8 mouse cellular contexts compared by ENCODE assay signal in the genomic region with DNA sequence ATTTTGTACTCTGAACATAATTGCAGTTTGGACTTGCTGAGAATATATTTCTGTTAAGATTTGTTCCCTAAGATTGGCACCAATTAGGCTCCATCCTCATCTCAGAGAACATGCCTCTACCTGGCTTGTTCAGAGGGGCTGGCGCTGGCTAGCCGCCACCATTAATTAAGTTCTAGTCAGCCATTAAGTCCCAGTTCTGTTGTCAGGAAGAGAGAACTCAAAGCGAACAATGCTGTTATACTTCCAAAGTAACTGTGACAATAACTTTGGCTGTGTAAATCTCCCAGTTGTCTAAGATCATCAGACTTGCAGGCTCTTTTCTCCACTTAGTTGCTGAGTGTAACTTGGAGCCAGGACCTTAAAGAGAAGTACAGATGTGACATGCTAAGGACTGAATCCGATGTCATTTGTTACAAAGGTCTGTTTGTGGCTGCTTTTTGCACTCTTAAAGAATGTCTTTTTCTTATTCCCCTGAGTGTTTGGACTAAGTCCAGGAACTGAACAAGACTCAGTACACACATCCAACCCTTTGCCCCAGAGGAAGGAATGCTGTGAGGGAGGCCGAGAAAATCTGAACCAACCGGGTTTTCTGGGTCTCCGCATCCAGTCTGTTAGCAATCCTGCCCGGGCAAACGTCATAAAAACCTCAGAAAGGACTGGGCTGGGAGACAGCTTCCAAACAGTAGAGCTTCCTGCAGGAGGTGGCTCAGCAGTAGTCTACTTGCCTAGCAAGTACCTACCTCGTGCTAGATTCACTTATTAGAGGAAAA. TPM values are rescaled to one million over a fixed set of nuclear protein-coding genes. Genes with fewer than 3 reads are reported as not detected.
DNase-seq lines count a peak whose midpoint lies in the region; ATAC-seq and TF ChIP-seq lines count a peak whose summit lies in the region.

No protein-coding gene starts in this region.

- ATAC-seq in forebrain, postnatal 0 days = peak; percentile 51
- ATAC-seq in lung, postnatal 0 days = peak; percentile 87
- no peak for ATAC-seq in granulocyte monocyte progenitor cell, adult 5-6 weeks (replicated peaks; ENCODE audit: poor library complexity, severe bottlenecking)

- H3K27me3 ChIP-seq in testis, adult 2 months (ENCODE audit: control insufficient read depth, insufficient read depth, low read length) = no peaks in the 10 kb centered on the region
- H3K27me3 ChIP-seq in forebrain, postnatal 0 days (ENCODE audit: insufficient read depth, low read length) = no peaks in the 10 kb centered on the region
- no peaks in the 10 kb centered on the region for H3K27me3 ChIP-seq in lung, postnatal 0 days (replicated peaks; ENCODE audit: insufficient read depth, low read length)

- TF ChIP-seq EP300 in lung, postnatal 0 days (IDR thresholded peaks at IDR 0.05) = peak; percentile 83

- H3K4me1 ChIP-seq in testis, adult 2 months (ENCODE audit: control insufficient read depth, insufficient read depth, low read length) = peaks cover 7% of the 10 kb centered on the region
- H3K4me1 ChIP-seq in forebrain, postnatal 0 days (ENCODE audit: insufficient read depth) = peaks cover 5% of the 10 kb centered on the region; the same call in 1 of the 2 replicates
- peaks cover 26% of the 10 kb centered on the region for H3K4me1 ChIP-seq in lung, postnatal 0 days (ENCODE audit: insufficient read depth, low read depth, low read length)

- no peaks in the 10 kb centered on the region for H3K36me3 ChIP-seq in testis, adult 2 months (ENCODE audit: control insufficient read depth, insufficient read depth, low read length)
- no peaks in the 10 kb centered on the region for H3K36me3 ChIP-seq in forebrain, postnatal 0 days (ENCODE audit: insufficient read depth)
- no peaks in the 10 kb centered on the region for H3K36me3 ChIP-seq in lung, postnatal 0 days (ENCODE audit: insufficient read depth, low read length)

- H3K4me3 ChIP-seq in testis, adult 2 months (ENCODE audit: control insufficient read depth, low read depth, low read length) = no peak overlapping the region
- H3K4me3 ChIP-seq in forebrain, postnatal 0 days (ENCODE audit: low read depth, low read length) = no peak overlapping the region
- H3K4me3 ChIP-seq in lung, postnatal 0 days (ENCODE audit: low read depth, low read length) = no peak overlapping the region

- H3K27ac ChIP-seq in testis, adult 2 months (ENCODE audit: control insufficient read depth, insufficient read depth, low read depth, low read length) = peak overlapping the region; percentile 45; the same call in 1 of the 2 replicates
- H3K27ac ChIP-seq in forebrain, postnatal 0 days (ENCODE audit: low read depth, low read length) = peak overlapping the region; percentile 16; the same call in 1 of the 2 replicates
- peak overlapping the region; percentile 94 for H3K27ac ChIP-seq in lung, postnatal 0 days (ENCODE audit: low read length)

- H3K9ac ChIP-seq in forebrain, postnatal 0 days = no peak overlapping the region
- 0 out of 2 replicates have a peak overlapping the region, but pooled peaks have one; percentile 17 for H3K9ac ChIP-seq in lung, postnatal 0 days (replicated peaks; ENCODE audit: low read depth)

- no peak for TF ChIP-seq CTCF in testis, adult 2 months (IDR thresholded peaks at IDR 0.05; ENCODE audit: control insufficient read depth, insufficient read depth, insufficient replicate concordance, low read depth, low read length)
- TF ChIP-seq CTCF in forebrain, postnatal 0 days (IDR thresholded peaks at IDR 0.05; ENCODE audit: low read depth) = no peak
- peak; percentile 55 for TF ChIP-seq CTCF in lung, postnatal 0 days (IDR thresholded peaks at IDR 0.05)

- no peaks in the 10 kb centered on the region for H3K9me3 ChIP-seq in forebrain, postnatal 0 days (ENCODE audit: low read length)
- no peaks in the 10 kb centered on the region for H3K9me3 ChIP-seq in lung, postnatal 0 days (ENCODE audit: low read length)

- WGBS in forebrain, postnatal 0 days = 16% methylated on average over 10 of the region's 10 CpGs
- WGBS in lung, postnatal 0 days = 10% methylated on average over 10 of the region's 10 CpGs

- no peak for DNase-seq in testis, postnatal 14 days (ENCODE audit: low spot score)
- DNase-seq in forebrain, postnatal 0 days = peak; percentile 35
- peak; percentile 81 for DNase-seq in kidney, adult 11 months
- peak; percentile 94 for DNase-seq in lung, postnatal 0 days (ENCODE audit: low spot score)
- no peak for DNase-seq in thymus, postnatal 10 days (ENCODE audit: low spot score in 2 of 2)
- DNase-seq in thymus, adult 18-20 months = no peak

- no peak overlapping the region for H3K4me2 ChIP-seq in forebrain, postnatal 0 days (ENCODE audit: low read depth)
- H3K4me2 ChIP-seq in lung, postnatal 0 days (replicated peaks; ENCODE audit: low read depth, low read length) = peak overlapping the region; percentile 38

- TF ChIP-seq POLR2A in testis, adult 2 months (IDR thresholded peaks at IDR 0.05; ENCODE audit: control insufficient read depth, low read depth, low read length) = no peak

RNA-seq across cellular contexts. Expression of a gene that starts 6.3 kb away (rescaled TPM):
- polyA plus RNA-seq in testis, adult 2 months (2012; rRNA removed) = 162 and 200 TPM in 2 replicates
- total RNA-seq in forebrain, postnatal 0 days (2014; rRNA removed) = 261 and 264 TPM in 2 replicates
- polyA plus RNA-seq in forebrain, postnatal 0 days (2015; fragmentation: Nextera tagmentation; extraction: Ambion mirVana) = 172 TPM in 2 replicates
- 151 and 154 TPM in 2 replicates for polyA plus RNA-seq in lung, postnatal 0 days (2015; fragmentation: Nextera tagmentation; extraction: Ambion mirVana)
- 466 and 510 TPM in 2 replicates for total RNA-seq in granulocyte monocyte progenitor cell, adult 5-6 weeks (2014; fragmentation: Nextera tagmentation)
- 276 and 296 TPM in 2 replicates for total RNA-seq in granulocyte monocyte progenitor cell, adult 5-6 weeks (2017)

RNA-seq across cellular contexts. Expression of a gene that starts 13.3 kb away (rescaled TPM):
- polyA plus RNA-seq in testis, adult 2 months (2012; rRNA removed) = 1.1 and 1.6 TPM in 2 replicates
- 2.1 and 2.2 TPM in 2 replicates for total RNA-seq in forebrain, postnatal 0 days (2014; rRNA removed)
- polyA plus RNA-seq in forebrain, postnatal 0 days (2015; fragmentation: Nextera tagmentation; extraction: Ambion mirVana) = 1.6 TPM in 2 replicates
- 10.2 and 12.9 TPM in 2 replicates for polyA plus RNA-seq in lung, postnatal 0 days (2015; fragmentation: Nextera tagmentation; extraction: Ambion mirVana)
- total RNA-seq in granulocyte monocyte progenitor cell, adult 5-6 weeks (2014; fragmentation: Nextera tagmentation) = 67.9 and 72.3 TPM in 2 replicates
- 55.9 and 75.5 TPM in 2 replicates for total RNA-seq in granulocyte monocyte progenitor cell, adult 5-6 weeks (2017)

RNA-seq across cellular contexts. Expression of a gene that starts 22.9 kb away (rescaled TPM):
- 124 and 147 TPM in 2 replicates for polyA plus RNA-seq in testis, adult 2 months (2012; rRNA removed)
- 79.6 and 88.3 TPM in 2 replicates for total RNA-seq in forebrain, postnatal 0 days (2014; rRNA removed)
- polyA plus RNA-seq in forebrain, postnatal 0 days (2015; fragmentation: Nextera tagmentation; extraction: Ambion mirVana) = 101 and 110 TPM in 2 replicates
- polyA plus RNA-seq in lung, postnatal 0 days (2015; fragmentation: Nextera tagmentation; extraction: Ambion mirVana) = 287 and 308 TPM in 2 replicates
- total RNA-seq in granulocyte monocyte progenitor cell, adult 5-6 weeks (2014; fragmentation: Nextera tagmentation) = 125 and 134 TPM in 2 replicates
- 76.3 and 99.3 TPM in 2 replicates for total RNA-seq in granulocyte monocyte progenitor cell, adult 5-6 weeks (2017)

RNA-seq across cellular contexts. Expression of a gene that starts 31.6 kb away (rescaled TPM):
- polyA plus RNA-seq in testis, adult 2 months (2012; rRNA removed) = 13.8 and 17.5 TPM in 2 replicates
- total RNA-seq in forebrain, postnatal 0 days (2014; rRNA removed) = 2.4 and 5.2 TPM in 2 replicates
- polyA plus RNA-seq in forebrain, postnatal 0 days (2015; fragmentation: Nextera tagmentation; extraction: Ambion mirVana) = 3.3 and 3.5 TPM in 2 replicates
- 14.9 and 15.6 TPM in 2 replicates for polyA plus RNA-seq in lung, postnatal 0 days (2015; fragmentation: Nextera tagmentation; extraction: Ambion mirVana)
- total RNA-seq in granulocyte monocyte progenitor cell, adult 5-6 weeks (2014; fragmentation: Nextera tagmentation) = 20.5 and 20.8 TPM in 2 replicates
- total RNA-seq in granulocyte monocyte progenitor cell, adult 5-6 weeks (2017) = 3.9 and 6.6 TPM in 2 replicates

RNA-seq across cellular contexts. Expression of a gene that starts 34.8 kb away (rescaled TPM):
- 134 and 152 TPM in 2 replicates for polyA plus RNA-seq in testis, adult 2 months (2012; rRNA removed)
- total RNA-seq in forebrain, postnatal 0 days (2014; rRNA removed) = 18.0 and 19.2 TPM in 2 replicates
- polyA plus RNA-seq in forebrain, postnatal 0 days (2015; fragmentation: Nextera tagmentation; extraction: Ambion mirVana) = 59.8 and 75.4 TPM in 2 replicates
- 42.3 and 42.7 TPM in 2 replicates for polyA plus RNA-seq in lung, postnatal 0 days (2015; fragmentation: Nextera tagmentation; extraction: Ambion mirVana)
- total RNA-seq in granulocyte monocyte progenitor cell, adult 5-6 weeks (2014; fragmentation: Nextera tagmentation) = 22.0 and 36.0 TPM in 2 replicates
- 20.0 and 24.1 TPM in 2 replicates for total RNA-seq in granulocyte monocyte progenitor cell, adult 5-6 weeks (2017)

Comparison
In these comparisons a context has a peak if more than half of its experiments do, and no peak if none do; other contexts are left out.
1. H3K27ac ChIP-seq: peak in every context shown above with its lines; median percentile 94 in lung, postnatal 0 days; 45 in testis, adult 2 months; 16 in forebrain, postnatal 0 days.
2. DNase-seq: peak in forebrain, postnatal 0 days (single experiment), kidney, adult 11 months (single experiment) and lung, postnatal 0 days (single experiment); none in testis, postnatal 14 days (single experiment), thymus, postnatal 10 days (0 of 2) and thymus, adult 18-20 months (0 of 2).